Mouse (Mus musculus): ENCODE results near the gene Nrip1.

Gene Nrip1

GRCm38 (mm10) chr16:76344030-76344429 is 29.6 kb downstream of the Nrip1 start:
- no peak for DNase-seq

- peak; percentile 23 for DNase-seq
Observed at GRCm38 (mm10) chr16:76341636-76342035, 32.0 kb downstream of the Nrip1 start.

- peak; percentile 21 for DNase-seq
Observed at GRCm38 (mm10) chr16:76339256-76339655, 34.4 kb downstream of the Nrip1 start.

- DNase-seq: no peak
Observed at GRCm38 (mm10) chr16:76337351-76337750, 36.3 kb downstream of the Nrip1 start.

GRCm38 (mm10) chr16:76336932-76337331 is 36.7 kb downstream of the Nrip1 start:
- no peak for DNase-seq

GRCm38 (mm10) chr16:76335913-76336312 is 37.7 kb downstream of the Nrip1 start:
- DNase-seq: no peak

- no peak for DNase-seq
Observed at GRCm38 (mm10) chr16:76332127-76332526, 41.5 kb downstream of the Nrip1 start.

- no peak for DNase-seq
Observed at GRCm38 (mm10) chr16:76331231-76331630, 42.4 kb downstream of the Nrip1 start.

GRCm38 (mm10) chr16:76325315-76325710 is 48.3 kb downstream of the Nrip1 start:
- no peak for DNase-seq

GRCm38 (mm10) chr16:76324411-76325314 is 49.0 kb downstream of the Nrip1 start:
- no peak for DNase-seq

- no peak for DNase-seq
Observed at GRCm38 (mm10) chr16:76323594-76324307, 49.9 kb downstream of the Nrip1 start.

- DNase-seq: no peak
Observed at GRCm38 (mm10) chr16:76323141-76323540, 50.5 kb downstream of the Nrip1 start.

- DNase-seq: no peak
Observed at GRCm38 (mm10) chr16:76321527-76322165, 52.0 kb downstream of the Nrip1 start.

- DNase-seq: no peak
Observed at GRCm38 (mm10) chr16:76320118-76320473, 53.5 kb downstream of the Nrip1 start.

- no peak for DNase-seq
Observed at GRCm38 (mm10) chr16:76319364-76320117, 54.1 kb downstream of the Nrip1 start.

GRCm38 (mm10) chr16:76318331-76318922 is 55.2 kb downstream of the Nrip1 start:
- no peak for DNase-seq

GRCm38 (mm10) chr16:76316940-76317822 is 56.4 kb downstream of the Nrip1 start:
- no peak for DNase-seq

GRCm38 (mm10) chr16:76315642-76316041 is 58.0 kb downstream of the Nrip1 start:
- DNase-seq: no peak

GRCm38 (mm10) chr16:76314013-76314950 is 59.3 kb downstream of the Nrip1 start:
- no peak for DNase-seq

- DNase-seq: no peak
Observed at GRCm38 (mm10) chr16:76312887-76313420, 60.7 kb downstream of the Nrip1 start.

Measured in thymus, postnatal 14 days (tissue).